Mouse (Mus musculus) midbrain, embryonic 13.5 days (tissue): ENCODE results near the gene Scn3a. TPM values are rescaled to one million over a fixed set of nuclear protein-coding genes. Genes with fewer than 3 reads are reported as not detected.

Experiments
- ATAC-seq: fragments of 200-750 bp; cut with Nextera tagmentation; 2 replicates; pipeline ENCODE4 v1.8.0; 2017; ENCODE audit warnings: mild to moderate bottlenecking, moderate TSS enrichment, moderate library complexity
- H3K27ac ChIP-seq: fragments of 300-500 bp; sonication (generic); 2 replicates; pipeline ENCODE4 v1.5.1; 2015; ENCODE audit warnings: inconsistent platforms, mild to moderate bottlenecking, moderate library complexity
- H3K27me3 ChIP-seq: fragments of 300-500 bp; sonication (generic); 2 replicates; pipeline ENCODE4 v1.6.1; 2015; ENCODE audit warnings: mild to moderate bottlenecking, inconsistent platforms
- H3K36me3 ChIP-seq: fragments of 300-500 bp; sonication (generic); 2 replicates; pipeline ENCODE4 v1.6.1; 2015; ENCODE audit warnings: mild to moderate bottlenecking, inconsistent platforms
- H3K4me1 ChIP-seq: fragments of 300-500 bp; sonication (generic); replicated peaks from 2 replicates; pipeline ENCODE4 v1.6.1; 2015; ENCODE audit warnings: inconsistent platforms
- H3K4me2 ChIP-seq: fragments of 300-500 bp; sonication (generic); replicated peaks from 2 replicates; pipeline ENCODE4 v1.6.1; 2015; ENCODE audit warnings: moderate library complexity, mild to moderate bottlenecking, inconsistent platforms
- H3K4me3 ChIP-seq: fragments of 300-500 bp; sonication (generic); replicated peaks from 2 replicates; pipeline ENCODE4 v1.5.1; 2015; ENCODE audit warnings: mild to moderate bottlenecking, inconsistent platforms
- H3K9ac ChIP-seq: fragments of 300-500 bp; sonication (generic); replicated peaks from 2 replicates; pipeline ENCODE4 v1.6.1; 2015; ENCODE audit warnings: mild to moderate bottlenecking, inconsistent platforms
- H3K9me3 ChIP-seq: fragments of 300-500 bp; sonication (generic); 2 replicates; pipeline ENCODE4 v1.6.1; 2016; ENCODE audit warnings: mild to moderate bottlenecking, inconsistent platforms
- WGBS: fragments of 180-500 bp; shearing (Covaris S2); methylation state at CpG from one replicate; pipeline ENCODE4 v1.1.7; 2015; 5-methylcytosine and 5-hydroxymethylcytosine counted together
- polyA plus RNA-seq: library from polyadenylated mRNA; unstranded; fragments of >200 nt; fragmentation: Nextera tagmentation; extraction: Ambion mirVana; gene quantifications from 2 replicates; pipeline ENCODE4 v1.2.1, GENCODE M21; 2015

Scn3a gene
- polyA plus RNA-seq, 1 experiment from 2014 or later = 63.2 TPM

DNA sequence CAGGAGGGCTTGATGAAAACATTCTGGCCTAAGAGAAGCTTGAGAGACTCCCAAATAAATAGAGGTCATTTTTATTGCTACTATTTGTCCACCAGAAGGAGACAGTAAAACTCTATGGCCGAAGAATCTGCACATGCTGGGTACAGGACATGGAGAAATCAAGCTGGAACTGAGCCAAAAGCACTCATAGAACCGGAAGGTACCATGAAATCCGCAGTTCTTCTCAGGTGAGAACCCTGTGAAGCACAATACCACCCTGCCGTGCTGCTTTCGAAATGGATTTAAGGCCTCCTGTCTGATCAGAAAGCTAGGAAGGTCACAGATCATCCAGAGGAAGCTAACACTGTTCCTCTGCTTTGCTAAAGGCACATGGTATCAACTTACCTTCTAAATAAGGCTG lies 143.9 kb downstream of the Scn3a start:
- Histone ChIP-seq H3K9ac (no peak overlapping the region), H3K27me3 (no peaks in the 10 kb centered on the region), H3K4me1 (peaks cover 26% of the 10 kb centered on the region), H3K4me3 (no peak overlapping the region), H3K36me3 (no peaks in the 10 kb centered on the region), H3K27ac (no peak overlapping the region), H3K9me3 (no peaks in the 10 kb centered on the region), H3K4me2 (no peak overlapping the region)
- no peak for ATAC-seq
- WGBS = 69% methylated on average over 5 of the region's 5 CpGs

DNA sequence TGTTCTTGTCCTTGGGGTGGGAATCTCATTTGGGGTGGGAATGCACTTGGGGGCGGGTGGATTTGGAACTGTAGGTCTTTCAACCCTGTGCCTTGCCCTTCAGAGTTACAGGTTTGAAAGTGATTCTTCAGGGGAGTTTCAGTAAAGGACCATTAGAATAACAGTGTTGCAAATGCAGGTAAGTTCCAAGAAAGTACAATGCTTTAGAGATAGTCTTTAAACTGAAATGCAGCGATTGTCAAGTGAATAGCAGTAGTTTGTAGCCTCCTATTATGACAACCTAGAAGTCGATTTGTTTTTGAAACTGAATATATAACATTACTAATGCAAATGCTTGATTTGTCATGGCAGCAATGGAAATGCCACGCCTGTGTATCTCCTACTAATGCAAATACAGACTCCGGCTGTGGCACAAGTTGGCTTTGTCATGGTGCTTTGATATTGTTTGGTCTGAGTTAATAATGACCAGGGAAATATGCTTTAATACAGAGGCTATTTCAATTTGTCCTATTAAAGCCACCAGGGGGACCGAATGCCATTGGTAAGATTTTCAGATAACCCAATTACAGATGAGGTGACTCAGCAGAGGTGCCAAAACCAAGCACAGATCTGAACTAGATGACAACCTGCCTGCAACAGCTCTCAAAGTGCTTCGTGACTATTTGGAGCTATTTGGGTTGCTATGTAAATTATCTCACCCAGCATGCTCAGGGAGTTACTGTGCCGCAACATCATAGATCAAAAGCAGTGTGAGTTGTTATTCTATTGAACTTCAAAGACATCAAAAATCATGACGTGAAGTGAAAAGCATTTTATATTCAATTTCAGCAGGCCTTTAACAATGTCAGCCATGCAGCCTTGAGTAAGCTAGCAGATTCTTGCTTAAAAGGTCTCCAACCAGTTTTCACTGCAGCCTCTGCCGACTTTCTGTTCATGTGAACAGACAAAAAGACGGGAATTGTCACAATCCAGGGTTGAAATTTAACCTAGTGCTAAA lies 145.9 kb downstream of the Scn3a start:
- H3K27ac ChIP-seq = peak overlapping the region; percentile 10
- no peaks in the 10 kb centered on the region for H3K36me3 ChIP-seq
- no peaks in the 10 kb centered on the region for H3K9me3 ChIP-seq
- no peaks in the 10 kb centered on the region for H3K27me3 ChIP-seq
- ATAC-seq = peak; percentile 62
- no peak overlapping the region for H3K4me2 ChIP-seq
- H3K9ac ChIP-seq = no peak overlapping the region
- H3K4me1 ChIP-seq = peaks cover 28% of the 10 kb centered on the region
- 46% methylated on average over 11 of the region's 11 CpGs for WGBS
- H3K4me3 ChIP-seq = no peak overlapping the region

DNA sequence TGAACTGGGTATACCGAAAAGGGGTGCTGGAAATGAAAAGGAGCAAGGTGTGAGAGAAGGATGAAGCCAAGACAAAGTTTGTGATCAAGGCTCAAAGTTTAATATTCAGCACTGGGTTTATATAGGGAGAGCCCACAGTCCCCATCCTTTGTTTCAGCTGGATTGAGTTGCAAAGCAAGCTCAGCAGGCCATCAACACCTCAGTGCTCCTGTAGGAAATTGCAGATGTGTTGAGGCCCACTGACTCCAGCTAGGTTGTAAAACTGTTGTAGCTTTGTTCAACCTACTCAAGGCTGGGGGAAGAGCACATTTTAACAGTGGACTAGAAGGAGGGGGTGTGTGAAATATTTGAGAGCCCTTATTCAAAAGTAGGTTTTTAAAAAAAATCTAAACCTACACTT lies 148.8 kb downstream of the Scn3a start:
- 69% methylated on average over 1 of the region's 1 CpGs for WGBS

DNA sequence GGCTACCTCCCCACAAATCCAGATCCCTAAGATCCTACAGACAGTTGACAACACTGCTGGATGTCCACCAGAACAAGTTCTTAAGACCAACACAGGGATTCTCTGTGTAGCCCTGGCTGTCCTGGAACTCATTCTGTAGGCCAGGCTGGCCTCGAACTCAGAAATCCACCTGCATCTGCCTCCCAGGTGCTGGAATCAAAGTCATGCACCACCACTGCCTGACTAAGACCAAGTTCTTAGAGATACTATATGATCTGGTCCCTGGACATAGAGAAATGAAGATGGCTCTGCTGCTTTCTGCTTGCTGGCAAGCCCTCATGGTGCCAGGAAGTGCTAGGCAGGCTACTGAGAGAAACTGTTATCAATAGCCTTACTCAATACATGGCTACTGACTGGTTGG lies 150.9 kb downstream of the Scn3a start:
- Histone ChIP-seq H3K4me3 (no peak overlapping the region), H3K36me3 (no peaks in the 10 kb centered on the region), H3K4me1 (peaks cover 34% of the 10 kb centered on the region), H3K4me2 (no peak overlapping the region), H3K9me3 (no peaks in the 10 kb centered on the region), H3K9ac (no peak overlapping the region), H3K27me3 (no peaks in the 10 kb centered on the region), H3K27ac (peak overlapping the region; percentile 93)
- 94% methylated on average over 1 of the region's 1 CpGs for WGBS
- ATAC-seq = no peak

More for the DNA sequence above, 148.8 kb downstream of the Scn3a start:
- Histone ChIP-seq H3K27me3 (no peaks in the 10 kb centered on the region), H3K4me3 (no peak overlapping the region), H3K4me2 (no peak overlapping the region), H3K9me3 (no peaks in the 10 kb centered on the region), H3K27ac (no peak overlapping the region), H3K4me1 (peaks cover 51% of the 10 kb centered on the region), H3K36me3 (no peaks in the 10 kb centered on the region), H3K9ac (no peak overlapping the region)
- ATAC-seq = no peak

DNA sequence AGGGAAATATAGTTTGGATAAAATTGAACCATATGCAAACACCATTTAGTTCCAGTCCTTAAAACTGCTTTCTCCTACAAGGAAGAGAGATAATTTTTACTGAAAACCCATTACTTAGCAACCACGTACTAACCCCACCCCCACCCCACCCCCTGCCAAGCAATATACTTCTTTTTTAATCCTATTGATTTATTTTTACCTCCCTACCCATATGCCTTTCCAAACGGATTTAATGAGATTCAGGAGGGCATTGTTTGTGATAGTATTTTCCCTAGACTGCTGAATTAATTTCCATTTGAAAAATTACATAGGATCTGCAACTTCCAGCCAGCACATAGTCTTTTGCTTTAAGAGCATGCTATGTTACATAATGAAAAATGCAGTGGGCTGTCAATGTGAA lies 152.1 kb downstream of the Scn3a start:
- Histone ChIP-seq H3K9me3 (no peaks in the 10 kb centered on the region), H3K36me3 (no peaks in the 10 kb centered on the region), H3K4me2 (peak overlapping the region; percentile 53), H3K27me3 (no peaks in the 10 kb centered on the region), H3K4me3 (peak overlapping the region; percentile 26; the same call in 1 of the 2 replicates), H3K27ac (peak overlapping the region; percentile 93), H3K9ac (no peak overlapping the region), H3K4me1 (peaks cover 29% of the 10 kb centered on the region)
- 2% methylated on average over 2 of the region's 2 CpGs for WGBS
- ATAC-seq = peak; percentile 69

DNA sequence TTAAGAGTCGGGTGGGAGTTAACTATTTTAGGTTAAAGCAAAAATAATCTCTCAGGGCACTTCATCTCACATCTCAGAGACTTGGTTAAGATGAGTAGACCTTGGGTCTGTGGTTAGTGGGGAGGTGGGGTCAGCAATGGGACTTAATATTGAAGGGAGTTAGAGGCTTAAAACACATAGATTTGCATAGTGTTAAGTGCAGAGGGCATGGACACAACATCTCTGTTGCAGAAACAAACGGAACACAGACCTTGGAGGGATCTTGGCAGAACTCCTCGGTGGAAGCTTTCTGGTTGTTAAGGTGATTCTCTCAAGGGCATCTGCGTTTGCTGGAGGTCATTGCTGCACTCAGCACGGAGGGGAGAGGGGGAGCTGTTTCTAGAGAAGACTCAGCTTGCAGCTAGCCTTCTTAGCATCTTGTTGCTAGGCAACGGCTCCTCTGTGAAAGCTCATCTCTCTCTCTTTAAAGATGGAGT lies 152.6 kb downstream of the Scn3a start:
- Histone ChIP-seq H3K36me3 (no peaks in the 10 kb centered on the region), H3K9me3 (no peaks in the 10 kb centered on the region), H3K4me2 (peak overlapping the region; percentile 53), H3K4me3 (peak overlapping the region; percentile 26), H3K27me3 (no peaks in the 10 kb centered on the region), H3K27ac (peak overlapping the region; percentile 93), H3K4me1 (peaks cover 27% of the 10 kb centered on the region), H3K9ac (0 out of 2 replicates have a peak overlapping the region, but pooled peaks have one; percentile 21)
- ATAC-seq = peak; percentile 91
- WGBS = 3% methylated on average over 6 of the region's 6 CpGs

DNA sequence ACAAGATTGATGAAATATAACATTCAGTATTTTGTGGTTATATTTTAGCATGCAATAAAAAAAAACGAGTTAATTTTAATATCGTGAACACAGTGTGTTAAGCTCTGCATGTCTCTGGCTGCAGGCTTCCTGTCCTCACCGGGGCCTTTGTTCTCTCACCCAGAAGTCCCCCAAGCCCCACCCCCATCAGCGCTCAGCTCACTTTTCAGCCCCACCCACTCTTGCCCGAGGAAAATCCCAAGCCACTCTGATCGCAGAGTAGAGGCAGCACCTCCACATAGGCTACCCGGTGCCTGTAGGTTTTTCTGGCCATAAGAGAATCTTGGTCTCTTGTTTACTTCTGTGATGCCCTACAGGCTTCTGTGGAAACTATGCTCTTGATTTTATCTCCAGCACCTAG lies 153.2 kb downstream of the Scn3a start:
- H3K36me3 ChIP-seq = no peaks in the 10 kb centered on the region
- H3K27me3 ChIP-seq = no peaks in the 10 kb centered on the region
- peak overlapping the region; percentile 53 for H3K4me2 ChIP-seq
- peak; percentile 88 for ATAC-seq
- H3K4me3 ChIP-seq = peak overlapping the region; percentile 26
- WGBS = under 1% methylated on average over 7 of the region's 7 CpGs
- H3K9me3 ChIP-seq = no peaks in the 10 kb centered on the region
- H3K27ac ChIP-seq = peak overlapping the region; percentile 93
- H3K4me1 ChIP-seq = peaks cover 27% of the 10 kb centered on the region
- H3K9ac ChIP-seq = peak overlapping the region; percentile 52; the same call in 1 of the 2 replicates

DNA sequence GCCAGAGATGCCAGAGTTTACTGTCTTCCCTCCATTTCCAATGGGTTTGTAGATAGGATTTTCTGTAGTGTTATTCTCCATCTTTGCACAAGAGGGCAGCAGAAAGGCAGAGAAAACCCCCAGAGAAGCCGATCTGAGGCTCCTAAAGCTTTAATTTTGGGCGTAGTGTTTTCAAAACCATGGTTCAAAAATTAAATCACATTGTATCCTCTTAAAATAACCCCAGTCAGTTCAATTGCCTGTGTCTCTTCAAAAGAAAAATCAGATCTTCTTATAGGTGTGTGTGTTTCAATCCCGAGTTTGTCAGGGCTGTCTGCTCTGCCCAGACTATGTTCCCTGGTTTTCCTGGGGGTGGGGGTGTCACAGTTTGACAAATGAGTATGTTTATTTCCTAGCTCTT lies 153.7 kb downstream of the Scn3a start:
- H3K9me3 ChIP-seq = no peaks in the 10 kb centered on the region
- 0% methylated on average over 3 of the region's 3 CpGs for WGBS
- H3K4me3 ChIP-seq = peak overlapping the region; percentile 26
- H3K9ac ChIP-seq = peak overlapping the region; percentile 52; the same call in 1 of the 2 replicates
- H3K27ac ChIP-seq = peak overlapping the region; percentile 93
- peak overlapping the region; percentile 53 for H3K4me2 ChIP-seq
- ATAC-seq = peak; percentile 61
- no peaks in the 10 kb centered on the region for H3K36me3 ChIP-seq
- H3K27me3 ChIP-seq = no peaks in the 10 kb centered on the region
- peaks cover 27% of the 10 kb centered on the region for H3K4me1 ChIP-seq

Other genes with a start within 250 kb of the Scn3a start
- gene Slc38a11, start 203.6 kb downstream of the Scn3a start, polyA plus RNA-seq = 1.9 and 2.8 TPM in 2 replicates
- 28.5 and 32.1 TPM in 2 replicates for gene Scn2a, start 53.1 kb upstream of the Scn3a start, polyA plus RNA-seq